Mouse (Mus musculus) lung, adult 2 months (tissue): Measurements from ENCODE around the gene Clpb.

Source experiments
- CTCF ChIP-seq: fragments of 200-500 bp; IDR thresholded peaks from 2 replicates; pipeline ENCODE4 v1.5.1; 2011; ENCODE audit warnings: mild to moderate bottlenecking, low read length, control low read depth; ENCODE audit not compliant: insufficient read depth
- POLR2A ChIP-seq: fragments of 200-500 bp; IDR thresholded peaks from 2 replicates; pipeline ENCODE4 v1.6.1; 2011; ENCODE audit warnings: low read depth, mild to moderate bottlenecking, control low read depth, low read length, borderline replicate concordance; ENCODE audit errors: extremely low read depth

DNA sequence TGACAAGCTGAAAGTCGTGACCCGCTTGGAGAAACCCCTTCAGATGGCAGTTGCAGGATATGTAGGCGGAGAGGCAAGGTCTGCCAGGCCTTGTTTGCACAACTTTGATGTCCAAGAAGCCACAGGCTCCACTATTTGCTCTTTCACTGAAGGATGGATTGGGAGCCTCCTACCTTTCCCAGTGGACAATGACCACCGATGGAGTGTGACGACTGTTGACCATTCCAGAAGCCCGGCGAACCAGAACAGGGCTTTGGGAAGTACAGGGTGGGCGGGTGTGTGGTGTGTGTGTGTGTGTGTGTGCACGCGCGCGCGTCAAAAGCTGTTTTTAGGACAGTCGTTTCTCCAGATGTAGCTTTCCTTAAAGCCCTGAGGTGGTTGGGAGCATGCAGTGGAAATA, 29.0 kb downstream of the Clpb start:
- no peak for TF ChIP-seq CTCF
- TF ChIP-seq POLR2A, result no peak
